Mouse (Mus musculus): ENCODE results near the gene Olig1.

Gene Olig1

DNA sequence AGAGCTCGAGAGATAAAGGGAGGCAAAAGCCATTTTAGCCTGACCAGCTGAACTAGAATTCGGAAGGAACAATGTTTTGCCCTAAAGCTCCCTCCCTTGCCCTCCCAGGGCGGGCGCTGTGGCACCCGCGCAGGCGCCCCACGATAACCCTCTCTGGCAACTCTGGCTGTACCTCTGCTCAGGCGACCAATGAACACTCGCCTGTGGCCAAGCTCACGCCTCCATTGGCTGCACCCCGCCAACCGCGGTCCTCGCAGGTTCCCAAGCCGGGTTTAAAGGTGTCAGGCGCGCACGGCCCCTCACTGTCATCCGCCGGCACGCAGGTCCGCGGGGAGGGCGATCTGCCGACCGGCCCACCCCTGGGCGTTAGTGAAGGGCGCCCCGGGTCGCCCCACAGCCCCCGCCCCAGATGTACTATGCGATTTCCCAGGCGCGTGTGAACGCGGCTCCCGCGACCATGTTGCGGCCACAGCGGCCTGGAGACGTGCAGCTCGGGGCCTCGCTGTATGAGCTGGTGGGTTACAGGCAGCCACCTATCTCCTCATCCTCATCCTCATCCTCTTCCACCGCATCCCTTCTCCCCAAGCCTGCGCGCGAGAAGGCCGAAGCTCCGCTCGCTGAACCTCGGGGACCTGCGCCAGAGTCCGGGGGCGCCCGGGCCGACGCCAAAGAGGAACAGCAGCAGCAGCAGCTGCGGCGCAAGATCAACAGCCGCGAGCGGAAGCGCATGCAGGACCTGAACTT is at the start of gene Olig1:
Gene Olig1 (plus strand): TSS at position 305 of the 744 bp plus-strand sequence.
- peak; percentile 57 for DNase-seq (ENCODE audit: low read depth, low spot score)

GRCm38 (mm10) chr16:91222171-91222642 is 47.4 kb upstream of the Olig1 start:
- DNase-seq (ENCODE audit: low read depth, low spot score): no peak

DNA sequence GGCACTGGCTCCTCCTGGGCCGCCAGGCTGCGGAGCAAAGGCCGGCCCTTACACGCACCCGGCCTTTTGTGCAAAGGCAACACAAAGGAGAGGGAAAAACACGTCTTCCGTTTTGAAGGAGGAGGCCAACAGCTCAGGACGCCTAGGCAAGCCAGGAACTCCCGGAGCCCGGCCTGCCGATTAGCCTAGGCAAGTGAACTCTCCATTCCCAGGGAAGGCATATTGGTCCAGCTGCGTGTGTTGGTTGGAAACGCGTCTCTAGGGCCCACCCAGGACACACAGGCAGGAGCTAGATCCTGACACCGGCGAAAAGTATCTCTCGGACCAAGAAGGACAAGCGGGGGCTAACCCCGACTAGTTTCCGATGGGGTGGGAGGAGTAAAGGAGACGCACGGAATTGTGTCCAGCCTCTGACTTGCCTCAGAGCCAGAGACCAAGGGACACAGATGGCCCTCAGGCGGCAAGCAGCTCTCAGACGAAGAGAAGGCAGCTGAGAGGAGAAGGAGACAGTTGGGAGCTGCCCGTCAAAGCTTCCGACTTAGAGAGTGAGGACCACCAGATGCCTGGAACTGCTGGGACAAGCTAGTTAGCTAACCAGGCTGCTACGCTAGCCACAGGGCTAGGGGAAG is 46.8 kb upstream of the Olig1 start:
- DNase-seq (ENCODE audit: low read depth, low spot score): no peak

- DNase-seq (ENCODE audit: low read depth, low spot score): no peak
Measured at GRCm38 (mm10) chr16:91223327-91224067, 46.1 kb upstream of the Olig1 start.

DNA sequence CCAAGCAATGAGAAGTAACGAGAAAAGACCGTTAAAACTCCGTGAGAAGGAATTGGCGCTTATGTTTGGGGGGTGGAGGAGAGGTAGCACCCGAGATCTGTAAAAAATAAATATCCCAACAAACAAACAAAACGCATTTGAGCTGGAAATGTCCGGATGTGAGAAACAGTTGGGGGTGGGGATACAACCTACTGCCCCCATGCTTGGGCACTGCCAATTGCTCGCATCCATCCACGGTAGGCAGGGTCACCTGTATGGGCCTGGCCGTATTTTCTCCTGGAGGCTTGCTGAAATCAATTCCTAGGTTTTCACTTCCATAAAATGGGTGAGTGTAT is 45.5 kb upstream of the Olig1 start:
- no peak for DNase-seq (ENCODE audit: low read depth, low spot score)

DNA sequence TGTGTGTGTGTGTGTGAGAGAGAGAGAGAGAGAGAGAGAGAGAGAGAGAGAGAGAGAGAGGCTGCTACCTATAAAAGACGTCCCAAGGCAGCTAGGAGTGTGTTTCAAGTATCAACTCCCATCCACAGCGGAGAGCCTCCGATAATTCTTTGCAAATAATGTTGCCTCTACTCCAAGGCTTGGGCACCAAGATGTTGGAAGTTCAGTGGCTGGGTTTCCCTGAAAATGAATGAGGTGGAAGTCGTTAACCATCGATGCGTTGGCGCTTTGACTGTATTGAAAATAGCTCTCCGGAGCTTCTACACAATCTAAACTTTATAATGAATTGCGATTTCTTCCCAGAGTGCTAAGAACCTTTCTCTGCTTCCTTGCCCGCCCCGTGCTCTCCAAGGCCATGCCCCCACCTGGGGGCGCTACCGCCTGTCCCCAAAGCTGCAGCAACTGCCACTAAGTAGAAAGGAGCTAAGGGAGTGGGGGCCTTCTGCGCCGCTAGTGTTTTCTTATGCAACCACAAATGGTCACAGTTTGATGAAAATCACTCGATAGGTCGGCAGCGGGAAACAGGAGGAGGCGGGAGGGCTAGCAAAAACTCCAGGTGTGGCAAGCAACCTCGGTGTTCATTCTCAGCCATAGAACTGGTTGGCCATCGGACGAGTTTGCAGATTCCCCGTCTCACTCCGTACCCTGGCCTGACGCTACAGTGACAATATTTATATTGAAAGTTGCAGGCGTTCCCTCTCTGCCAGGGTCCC is 44.9 kb upstream of the Olig1 start:
- DNase-seq (ENCODE audit: low read depth, low spot score): no peak

GRCm38 (mm10) chr16:91225233-91226037 is 44.1 kb upstream of the Olig1 start, which contains the start of gene Olig2:
Gene Olig2, plus strand, starts transcription at chr16:91225457.
- DNase-seq (ENCODE audit: low read depth, low spot score): no peak

GRCm38 (mm10) chr16:91226038-91226882 is 43.3 kb upstream of the Olig1 start:
- no peak for DNase-seq (ENCODE audit: low read depth, low spot score)

DNA sequence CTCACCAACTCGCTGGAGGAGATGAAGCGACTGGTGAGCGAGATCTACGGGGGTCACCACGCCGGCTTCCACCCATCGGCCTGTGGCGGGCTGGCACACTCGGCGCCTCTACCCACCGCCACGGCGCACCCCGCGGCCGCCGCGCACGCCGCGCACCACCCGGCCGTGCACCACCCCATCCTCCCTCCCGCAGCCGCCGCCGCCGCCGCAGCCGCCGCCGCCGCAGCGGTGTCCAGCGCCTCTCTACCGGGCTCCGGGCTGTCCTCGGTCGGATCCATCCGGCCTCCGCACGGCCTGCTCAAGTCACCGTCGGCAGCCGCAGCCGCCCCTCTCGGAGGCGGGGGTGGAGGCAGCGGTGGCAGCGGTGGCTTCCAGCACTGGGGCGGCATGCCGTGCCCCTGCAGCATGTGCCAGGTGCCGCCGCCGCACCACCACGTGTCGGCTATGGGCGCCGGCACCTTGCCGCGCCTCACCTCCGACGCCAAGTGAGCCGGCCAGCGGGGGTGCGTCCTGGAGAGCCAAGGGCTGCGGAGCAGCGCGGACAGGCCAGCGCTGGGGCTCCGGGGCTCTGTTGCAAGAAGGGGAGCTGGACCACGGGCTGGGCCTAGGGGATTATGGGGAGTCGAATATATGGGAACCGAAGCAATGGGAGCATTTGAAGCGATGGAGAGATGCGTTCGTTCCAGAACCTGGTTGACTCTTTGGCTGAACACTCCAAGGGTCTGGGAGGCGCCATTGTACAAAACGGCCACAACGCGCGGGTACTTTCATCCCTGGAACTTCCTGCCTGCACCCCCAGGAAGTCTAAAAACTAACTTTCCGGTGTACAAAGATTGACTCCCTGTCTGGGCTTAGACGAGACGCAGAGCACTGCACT is 42.5 kb upstream of the Olig1 start:
- no peak for DNase-seq (ENCODE audit: low read depth, low spot score)

DNA sequence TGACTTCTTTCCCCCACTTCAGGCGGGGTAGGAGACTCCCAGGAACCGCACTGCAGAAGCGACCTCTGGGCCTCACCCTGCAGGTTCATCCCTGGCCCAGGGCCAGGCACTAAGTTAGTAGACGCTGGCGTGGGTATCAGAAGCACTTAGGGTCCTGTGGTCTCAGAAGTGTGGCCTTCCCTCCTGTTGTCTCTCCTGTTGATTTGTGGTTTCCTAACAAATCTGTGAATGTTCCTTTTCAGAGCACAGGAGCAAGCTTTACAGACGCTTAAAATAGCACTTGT is 41.9 kb upstream of the Olig1 start:
- DNase-seq (ENCODE audit: low read depth, low spot score): no peak

GRCm38 (mm10) chr16:91228238-91229071 is 41.1 kb upstream of the Olig1 start:
- no peak for DNase-seq (ENCODE audit: low read depth, low spot score)

DNA sequence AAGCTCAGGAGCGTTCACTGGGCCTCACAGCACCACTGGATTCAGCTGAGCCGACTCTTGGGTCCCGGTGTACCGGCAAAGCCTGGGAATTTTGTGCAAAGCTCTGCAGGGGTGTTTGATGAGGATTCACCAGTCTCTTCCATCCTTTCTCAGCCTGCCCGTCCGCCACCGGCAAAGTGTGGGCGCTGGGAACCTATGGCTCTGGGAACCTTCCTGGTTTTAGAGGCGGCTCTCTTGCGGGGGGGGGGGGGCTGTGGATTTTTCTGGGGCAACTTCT is 40.6 kb upstream of the Olig1 start:
- no peak for DNase-seq (ENCODE audit: low read depth, low spot score)

GRCm38 (mm10) chr16:91229643-91230042 is 39.9 kb upstream of the Olig1 start:
- no peak for DNase-seq (ENCODE audit: low read depth, low spot score)

DNA sequence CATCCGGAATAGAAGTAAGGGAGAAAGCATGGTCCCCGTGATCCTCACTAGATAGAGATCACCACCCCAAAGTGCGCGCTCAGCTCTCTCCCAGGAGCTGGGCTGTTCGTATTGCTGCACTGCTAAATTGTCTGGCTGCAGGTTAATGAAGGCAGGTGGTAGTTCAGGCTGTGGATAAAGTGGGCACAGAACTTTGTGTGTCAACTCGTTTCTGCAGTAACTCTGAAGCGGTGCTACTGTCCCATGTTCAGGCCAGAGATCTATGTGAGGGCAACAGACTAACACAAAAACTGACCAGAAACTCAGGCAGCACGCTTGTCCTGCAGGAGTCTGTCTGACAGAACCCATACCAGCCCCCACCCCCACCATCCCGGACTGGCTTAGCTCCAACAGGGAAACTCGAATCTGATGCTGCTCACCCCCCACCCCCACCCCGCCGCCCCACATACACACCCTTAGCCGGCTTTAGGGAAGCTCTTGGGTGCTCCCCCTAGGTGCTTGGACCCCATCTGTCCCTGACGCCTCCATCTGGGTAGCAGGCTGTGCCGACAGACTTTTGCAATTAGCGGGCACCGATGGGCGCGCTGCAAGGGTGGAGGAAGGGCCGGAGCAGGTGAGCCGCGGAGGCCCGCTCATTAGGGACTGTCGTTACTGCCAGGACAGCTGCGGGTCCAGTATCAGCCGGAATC is 37.6 kb upstream of the Olig1 start:
- no peak for DNase-seq (ENCODE audit: low read depth, low spot score)

GRCm38 (mm10) chr16:91232470-91233240 is 36.9 kb upstream of the Olig1 start:
- DNase-seq (ENCODE audit: low read depth, low spot score): no peak

DNA sequence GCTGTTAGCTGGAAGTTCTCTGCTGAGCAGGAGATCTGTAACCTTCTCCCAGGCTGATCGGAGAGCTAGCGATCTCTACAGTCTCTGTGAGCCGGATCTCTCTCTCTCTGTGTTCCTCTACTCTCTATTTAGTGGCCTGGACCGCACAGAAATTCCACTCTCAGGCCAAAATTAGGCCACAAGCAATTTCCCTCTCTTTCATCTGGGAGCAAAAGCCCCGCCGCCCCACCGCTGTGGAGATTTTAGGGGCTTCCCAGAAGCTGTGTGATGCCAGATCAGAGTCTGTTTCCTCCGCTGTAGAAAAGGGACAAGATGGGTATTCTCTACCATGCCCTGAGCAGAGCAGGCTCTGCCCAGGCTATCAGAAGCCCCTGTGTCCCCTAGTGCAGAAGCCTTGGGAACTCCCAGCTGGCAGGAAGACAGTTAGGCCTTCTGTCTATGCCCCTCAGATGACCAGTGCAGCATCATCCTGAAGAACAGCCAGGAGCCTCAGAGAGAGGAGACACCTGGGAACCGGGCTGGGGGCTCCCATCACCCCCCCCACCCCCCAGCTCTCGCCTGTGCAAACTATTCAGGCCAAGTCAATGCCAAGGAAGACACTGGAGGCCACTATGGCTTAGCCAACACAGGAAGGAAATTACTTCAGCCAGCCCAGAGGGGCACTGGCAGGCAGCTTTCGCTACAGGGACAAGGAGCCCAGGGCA is 36.2 kb upstream of the Olig1 start:
- no peak for DNase-seq (ENCODE audit: low read depth, low spot score)

GRCm38 (mm10) chr16:91239024-91239423 is 30.5 kb upstream of the Olig1 start:
- no peak for DNase-seq (ENCODE audit: low read depth, low spot score)
